Mouse (Mus musculus) liver, embryonic 16.5 days (tissue): ENCODE measurements around the gene Sorcs2. TPM values are rescaled to one million over a fixed set of nuclear protein-coding genes. Genes with fewer than 3 reads are reported as not detected.

Experiments used
- ATAC-seq: fragments of 200-750 bp; cut with Nextera tagmentation; 2 replicates; pipeline ENCODE4 v1.8.0; 2017; ENCODE audit warnings: low read depth, mild to moderate bottlenecking, moderate number of reproducible peaks, moderate library complexity
- H3K27ac ChIP-seq: fragments of 300-500 bp; sonication (generic); 2 replicates; pipeline ENCODE4 v1.5.1; 2014; ENCODE audit warnings: mild to moderate bottlenecking, low read length
- H3K27me3 ChIP-seq: fragments of 300-500 bp; sonication (generic); 2 replicates; pipeline ENCODE4 v1.6.1; 2014; ENCODE audit warnings: low read depth, low read length, mixed read lengths; ENCODE audit not compliant: control insufficient read depth, insufficient read depth
- H3K36me3 ChIP-seq: fragments of 300-500 bp; sonication (generic); 2 replicates; pipeline ENCODE4 v1.6.1; 2014; ENCODE audit warnings: mild to moderate bottlenecking; ENCODE audit not compliant: control insufficient read depth, insufficient read depth
- H3K4me1 ChIP-seq: fragments of 300-500 bp; sonication (generic); 2 replicates; pipeline ENCODE4 v1.6.1; 2014; ENCODE audit warnings: low read depth, low read length, mixed read lengths; ENCODE audit not compliant: control insufficient read depth
- H3K4me2 ChIP-seq: fragments of 300-500 bp; sonication (generic); 2 replicates; pipeline ENCODE4 v1.6.1; 2014; ENCODE audit warnings: low read depth, low read length, mixed read lengths
- H3K4me3 ChIP-seq: fragments of 300-500 bp; sonication (generic); 2 replicates; pipeline ENCODE4 v1.5.1; 2014; ENCODE audit warnings: low read depth, mild to moderate bottlenecking, low read length
- H3K9ac ChIP-seq: fragments of 300-500 bp; sonication (generic); 2 replicates; pipeline ENCODE4 v1.6.1; 2014; ENCODE audit warnings: low read depth, low read length
- H3K9me3 ChIP-seq: fragments of 300-500 bp; sonication (generic); replicated peaks from 2 replicates; pipeline ENCODE4 v1.6.1; 2016; ENCODE audit warnings: low read length; ENCODE audit not compliant: control insufficient read depth
- WGBS: fragments of 180-500 bp; shearing (Covaris S2); extraction: QIAGEN DNeasy Blood & Tissue Kit; methylation state at CpG from one replicate; pipeline ENCODE4 v1.1.7; 2014; ENCODE audit not compliant: insufficient replicate concordance; 5-methylcytosine and 5-hydroxymethylcytosine counted together
- polyA plus RNA-seq: library from polyadenylated mRNA; unstranded; fragments of >200 nt; fragmentation: Nextera tagmentation; extraction: Ambion mirVana; gene quantifications from 2 replicates; pipeline ENCODE4 v1.2.1, GENCODE M21; 2015

The Sorcs2 gene
- polyA plus RNA-seq, 1 experiment from 2014 or later: 0.99 TPM

DNA sequence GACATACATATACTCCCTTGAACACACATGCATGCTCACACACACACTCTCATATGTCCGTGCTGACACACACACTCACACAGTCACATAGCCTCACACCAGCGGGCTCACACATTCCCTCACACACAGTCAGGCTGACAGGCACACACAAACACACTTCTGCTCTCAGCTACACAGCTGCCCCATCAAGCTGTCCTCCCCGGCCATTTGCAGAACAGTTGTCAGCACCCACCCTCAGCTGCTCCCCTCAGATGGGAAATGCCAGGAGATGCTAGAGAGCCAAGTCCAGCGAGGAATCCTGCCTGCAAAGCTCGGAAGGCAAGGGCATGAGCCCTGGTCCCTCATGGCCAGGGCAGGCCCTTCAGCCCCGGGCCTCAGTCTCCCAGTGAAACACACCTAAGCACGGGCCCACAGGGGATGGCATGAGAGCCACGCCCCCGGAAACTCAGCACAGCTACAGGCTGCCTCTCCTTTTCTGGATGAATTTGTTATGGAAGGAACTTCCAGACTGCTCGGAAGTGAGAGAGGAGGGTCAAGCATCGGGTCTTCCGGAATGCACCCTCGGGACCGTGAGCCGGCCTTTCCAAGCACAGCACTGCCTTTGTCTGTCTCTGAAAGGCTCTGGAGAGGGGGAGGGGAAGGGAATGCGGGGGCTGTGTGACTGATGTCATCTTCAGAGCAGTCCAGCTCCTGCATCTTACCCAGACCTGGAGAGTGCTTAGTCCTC, 84.4 kb downstream of the Sorcs2 start:
- Histone ChIP-seq H3K9me3 (no peaks in the 10 kb centered on the region), H3K4me1 (no peaks in the 10 kb centered on the region; the same call in 1 of the 2 replicates), H3K9ac (no peak overlapping the region), H3K4me3 (no peak overlapping the region), H3K36me3 (no peaks in the 10 kb centered on the region), H3K4me2 (no peak overlapping the region), H3K27me3 (no peaks in the 10 kb centered on the region), H3K27ac (no peak overlapping the region)
- ATAC-seq: no peak
- WGBS: 49% methylated on average over 16 of the region's 16 CpGs

DNA sequence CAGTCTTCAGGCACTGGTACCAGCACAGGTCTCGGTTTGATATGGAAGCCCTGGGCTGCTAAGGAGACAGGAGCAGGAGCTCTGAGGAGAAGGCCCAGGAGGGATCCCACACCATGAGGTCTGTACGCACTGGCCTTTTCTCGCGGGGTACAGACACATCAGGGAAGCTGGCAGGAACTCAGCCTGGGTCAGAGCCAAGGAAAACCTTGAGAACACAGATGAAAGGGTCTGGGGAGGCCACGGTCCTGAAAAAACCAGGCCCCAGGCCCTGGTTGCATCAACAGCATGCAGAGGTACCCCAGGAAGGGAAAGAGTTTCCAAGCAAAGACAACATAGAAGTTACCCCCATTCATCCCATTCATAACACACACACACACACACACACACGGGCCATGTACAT, 85.0 kb downstream of the Sorcs2 start:
- ATAC-seq: no peak
- H3K36me3 ChIP-seq: no peaks in the 10 kb centered on the region
- no peaks in the 10 kb centered on the region for H3K27me3 ChIP-seq
- H3K4me1 ChIP-seq: no peaks in the 10 kb centered on the region; the same call in 1 of the 2 replicates
- no peak overlapping the region for H3K4me2 ChIP-seq
- WGBS: 55% methylated on average over 6 of the region's 6 CpGs
- H3K9me3 ChIP-seq: no peaks in the 10 kb centered on the region
- no peak overlapping the region for H3K9ac ChIP-seq
- no peak overlapping the region for H3K27ac ChIP-seq
- H3K4me3 ChIP-seq: no peak overlapping the region

DNA sequence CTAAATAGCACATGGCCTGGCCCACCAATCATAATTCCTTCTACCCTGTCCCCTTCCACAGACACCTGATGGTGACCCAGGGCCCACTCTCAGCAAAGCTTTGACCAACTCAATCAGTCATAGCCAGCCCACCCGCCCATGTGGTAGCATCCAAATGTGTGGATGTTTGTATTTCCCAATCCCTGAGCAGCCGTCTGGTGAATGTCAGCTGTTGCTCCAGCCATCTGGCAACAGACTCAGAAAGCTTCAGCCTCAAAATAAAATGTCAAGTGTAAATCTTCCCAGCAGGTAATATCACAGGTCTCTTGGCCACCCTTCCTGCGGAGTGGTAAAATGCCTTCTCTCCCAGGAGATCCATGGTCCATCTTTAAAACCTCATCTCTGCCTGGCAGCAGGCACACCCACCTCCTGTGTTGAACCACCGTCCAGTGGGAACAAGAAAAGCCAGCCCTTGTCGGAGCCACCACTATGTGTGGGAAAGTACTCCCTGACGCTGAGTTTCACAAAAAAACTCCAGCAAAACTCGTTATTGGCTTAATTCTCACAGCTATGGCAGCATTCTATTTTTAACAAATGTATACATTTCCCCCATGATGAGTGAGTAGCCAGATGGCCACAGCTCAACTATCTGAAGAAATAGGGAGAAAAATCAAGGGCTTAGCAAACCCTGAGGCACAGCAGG, 93.5 kb downstream of the Sorcs2 start:
- no peak overlapping the region for H3K9ac ChIP-seq
- no peak overlapping the region for H3K27ac ChIP-seq
- WGBS: 53% methylated on average over 7 of the region's 7 CpGs

DNA sequence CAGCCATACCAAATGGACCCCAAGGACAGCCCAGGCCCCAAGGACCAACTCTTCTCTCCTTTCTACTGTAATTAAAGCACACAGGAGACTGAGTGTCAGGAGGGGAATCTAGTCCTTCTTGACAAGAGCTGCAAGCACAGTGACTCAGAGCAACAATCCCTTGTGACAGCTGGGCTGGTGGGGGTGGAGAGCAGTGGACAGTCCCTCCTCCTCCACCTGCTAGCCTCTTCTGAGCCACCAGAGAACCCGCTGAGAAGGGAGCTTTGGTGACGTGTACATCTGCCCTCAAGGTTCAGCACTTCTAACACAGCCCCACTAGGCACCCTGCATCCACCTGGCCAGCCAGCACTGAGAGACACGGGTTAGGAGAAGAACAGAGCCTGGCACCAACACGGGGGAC, 96.8 kb downstream of the Sorcs2 start:
- no peaks in the 10 kb centered on the region for H3K36me3 ChIP-seq
- no peak overlapping the region for H3K4me2 ChIP-seq
- no peaks in the 10 kb centered on the region for H3K9me3 ChIP-seq
- no peaks in the 10 kb centered on the region for H3K27me3 ChIP-seq
- 48% methylated on average over 4 of the region's 4 CpGs for WGBS
- H3K9ac ChIP-seq: no peak overlapping the region
- peaks cover 6% of the 10 kb centered on the region for H3K4me1 ChIP-seq
- ATAC-seq: no peak
- H3K27ac ChIP-seq: no peak overlapping the region
- H3K4me3 ChIP-seq: no peak overlapping the region

More for the DNA sequence above, 93.5 kb downstream of the Sorcs2 start:
- no peaks in the 10 kb centered on the region for H3K4me1 ChIP-seq
- no peak overlapping the region for H3K4me3 ChIP-seq
- H3K9me3 ChIP-seq: no peaks in the 10 kb centered on the region
- no peaks in the 10 kb centered on the region for H3K36me3 ChIP-seq
- no peak for ATAC-seq
- no peaks in the 10 kb centered on the region for H3K27me3 ChIP-seq
- H3K4me2 ChIP-seq: no peak overlapping the region

DNA sequence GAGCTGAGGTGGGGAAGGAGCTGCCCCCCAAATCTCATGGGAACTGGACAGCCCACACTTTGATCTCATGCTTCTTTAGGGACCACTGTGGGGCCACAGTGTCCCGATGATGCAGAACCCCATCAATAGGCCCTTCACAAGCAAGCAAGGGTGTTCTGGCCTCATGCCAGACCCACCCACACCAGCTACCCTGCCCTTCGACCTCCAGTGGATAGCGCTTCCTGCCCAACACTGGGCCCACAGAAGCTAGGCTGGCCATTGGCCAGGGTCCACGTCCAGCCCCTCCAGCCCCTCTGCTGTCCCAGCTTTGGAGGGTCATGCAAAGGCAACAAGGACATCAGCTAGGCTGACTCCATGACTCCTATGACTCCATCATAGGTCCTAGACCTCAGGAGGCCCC, 99.9 kb downstream of the Sorcs2 start:
- peak; percentile 68 for ATAC-seq

DNA sequence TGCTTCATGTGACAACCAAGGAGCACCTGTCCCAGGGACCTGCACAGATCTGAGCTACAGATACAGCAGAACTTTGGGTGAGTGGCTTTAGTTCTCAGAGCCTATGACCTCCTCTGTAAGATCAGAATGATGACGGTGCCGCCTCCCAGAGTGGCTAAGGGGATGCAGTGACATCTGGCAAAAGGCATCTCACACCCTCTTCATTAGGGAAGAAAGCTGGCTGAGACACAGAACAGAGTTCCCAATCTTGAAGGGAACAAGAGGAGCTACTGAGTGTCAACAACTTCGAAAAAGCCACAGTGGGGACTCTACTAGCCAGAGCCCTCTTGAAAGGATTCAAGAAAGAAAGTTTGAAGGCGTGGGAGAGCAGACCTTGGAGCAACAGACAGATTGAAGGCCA, 100.7 kb downstream of the Sorcs2 start:
- H3K9me3 ChIP-seq: no peaks in the 10 kb centered on the region
- peaks cover 6% of the 10 kb centered on the region for H3K4me1 ChIP-seq
- WGBS: 39% methylated on average over 4 of the region's 4 CpGs
- no peaks in the 10 kb centered on the region for H3K36me3 ChIP-seq
- no peak overlapping the region for H3K27ac ChIP-seq
- ATAC-seq: no peak
- H3K4me3 ChIP-seq: no peak overlapping the region
- no peak overlapping the region for H3K4me2 ChIP-seq
- H3K27me3 ChIP-seq: no peaks in the 10 kb centered on the region
- no peak overlapping the region for H3K9ac ChIP-seq

More for the DNA sequence above, 99.9 kb downstream of the Sorcs2 start:
- Histone ChIP-seq H3K4me1 (peaks cover 6% of the 10 kb centered on the region), H3K4me2 (no peak overlapping the region), H3K9ac (no peak overlapping the region), H3K27me3 (no peaks in the 10 kb centered on the region), H3K27ac (no peak overlapping the region), H3K9me3 (no peaks in the 10 kb centered on the region), H3K4me3 (no peak overlapping the region), H3K36me3 (no peaks in the 10 kb centered on the region)
- 34% methylated on average over 4 of the region's 4 CpGs for WGBS

DNA sequence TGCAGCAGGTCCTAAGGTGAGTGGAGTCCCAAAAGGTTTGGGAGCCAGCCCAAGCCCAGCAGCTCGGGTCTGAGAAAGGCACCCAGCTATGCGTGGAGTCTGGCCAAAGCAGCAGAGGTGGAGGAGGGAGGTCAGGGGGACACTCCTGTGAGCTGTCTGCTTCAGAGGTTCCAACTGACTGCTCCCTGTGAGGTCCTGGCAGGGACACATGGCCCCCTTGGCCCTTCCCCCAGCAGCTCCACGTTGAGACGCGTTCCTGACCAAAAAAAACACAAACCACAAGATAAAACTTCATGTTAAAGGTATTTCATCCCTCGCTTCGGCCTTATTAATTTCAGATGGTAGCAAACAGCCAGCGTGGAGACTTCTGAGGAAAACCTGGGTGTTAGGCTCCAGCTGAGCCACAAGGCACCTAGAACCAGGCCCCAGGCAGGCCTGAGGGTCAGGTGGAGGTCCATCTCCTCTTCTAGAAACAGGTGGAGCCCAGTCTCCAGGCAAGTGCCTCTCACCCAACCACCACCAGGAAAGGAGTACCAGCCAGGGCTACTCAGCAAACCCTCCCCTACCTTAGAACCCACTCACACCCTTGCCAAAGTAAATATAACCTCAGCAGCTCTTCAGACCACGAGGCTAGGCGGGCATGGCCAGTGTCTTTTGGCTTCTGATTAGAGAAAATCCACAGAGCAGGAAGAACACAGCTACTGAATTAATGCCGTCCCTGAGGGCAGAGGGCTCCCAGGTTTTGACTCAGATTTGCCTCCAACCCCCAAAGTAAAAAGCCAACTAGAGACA, 104.6 kb downstream of the Sorcs2 start:
- ATAC-seq: no peak
- Histone ChIP-seq H3K4me3 (no peak overlapping the region), H3K27me3 (no peaks in the 10 kb centered on the region), H3K9ac (no peak overlapping the region), H3K36me3 (no peaks in the 10 kb centered on the region), H3K27ac (no peak overlapping the region), H3K4me2 (no peak overlapping the region), H3K4me1 (peaks cover 6% of the 10 kb centered on the region), H3K9me3 (no peaks in the 10 kb centered on the region)
- 52% methylated on average over 11 of the region's 11 CpGs for WGBS

DNA sequence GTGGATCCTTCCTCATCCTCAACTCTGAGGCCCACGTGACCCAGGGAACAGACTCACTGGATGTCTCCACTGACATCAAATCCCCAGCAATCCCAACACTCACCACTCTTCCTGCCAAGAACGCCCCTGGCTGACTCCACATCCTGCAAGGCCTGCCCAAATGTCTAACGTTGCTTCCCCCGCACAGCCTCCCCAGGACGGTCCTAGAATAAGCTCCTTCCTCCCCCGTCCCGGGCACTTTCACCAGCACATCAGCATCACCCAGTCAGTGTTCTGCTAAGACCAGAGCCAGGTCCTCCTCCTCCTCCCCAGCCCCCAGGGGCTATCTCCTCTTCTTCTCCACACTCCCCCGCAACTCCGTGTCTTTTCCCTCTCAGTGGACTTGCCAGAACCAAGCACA, 105.6 kb downstream of the Sorcs2 start:
- WGBS: 63% methylated on average over 9 of the region's 9 CpGs

DNA sequence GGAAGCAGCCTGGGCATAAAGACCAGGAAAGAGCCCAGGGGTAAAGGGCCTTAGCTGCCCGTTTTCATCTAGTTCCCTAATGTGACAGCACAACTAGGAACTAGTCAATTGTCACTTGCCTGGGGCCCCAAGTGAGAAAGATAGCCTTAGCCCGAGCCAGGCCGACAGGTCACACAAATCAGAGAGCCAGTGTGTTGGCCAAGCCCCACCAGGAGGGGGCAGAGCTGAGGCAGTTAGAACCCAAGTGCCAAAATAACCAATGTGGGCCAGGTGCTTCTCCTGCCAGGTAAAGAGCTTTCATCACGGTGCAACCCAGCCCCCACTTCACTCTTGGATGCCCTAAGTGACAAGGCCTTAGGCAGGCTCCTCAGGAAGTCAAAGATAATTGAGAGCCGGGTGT, 106.7 kb downstream of the Sorcs2 start:
- WGBS: 19% methylated on average over 5 of the region's 5 CpGs
- no peaks in the 10 kb centered on the region for H3K27me3 ChIP-seq
- ATAC-seq: no peak

More for the DNA sequence above, 105.6 kb downstream of the Sorcs2 start:
- no peaks in the 10 kb centered on the region for H3K36me3 ChIP-seq
- H3K4me3 ChIP-seq: no peak overlapping the region
- H3K9ac ChIP-seq: no peak overlapping the region
- no peak for ATAC-seq
- H3K27ac ChIP-seq: no peak overlapping the region
- H3K4me1 ChIP-seq: no peaks in the 10 kb centered on the region
- no peak overlapping the region for H3K4me2 ChIP-seq
- no peaks in the 10 kb centered on the region for H3K9me3 ChIP-seq
- no peaks in the 10 kb centered on the region for H3K27me3 ChIP-seq

More for the DNA sequence above, 106.7 kb downstream of the Sorcs2 start:
- no peaks in the 10 kb centered on the region for H3K9me3 ChIP-seq
- no peak overlapping the region for H3K9ac ChIP-seq
- H3K4me1 ChIP-seq: no peaks in the 10 kb centered on the region
- H3K27ac ChIP-seq: no peak overlapping the region
- H3K36me3 ChIP-seq: no peaks in the 10 kb centered on the region
- no peak overlapping the region for H3K4me3 ChIP-seq
- no peak overlapping the region for H3K4me2 ChIP-seq
